Mouse (Mus musculus) heart, postnatal 0 days (tissue): Measurements from ENCODE around the gene Col9a2. TPM values are rescaled to one million over a fixed set of nuclear protein-coding genes. Genes with fewer than 3 reads are reported as not detected.
A peak's percentile ranks its signal among the peaks of the same experiment; 100 is the strongest.
"Not testable (repeated sequence)": the region's sequence is repeated elsewhere in the genome, so short reads cannot be mapped to it uniquely, and the experiment has no call there.

ENCODE experiments used
- ATAC-seq: fragments of 200-750 bp; cut with Nextera tagmentation; 2 replicates; pipeline ENCODE4 v1.8.0; 2017; ENCODE audit warnings: low read depth, moderate number of reproducible peaks, moderate library complexity; ENCODE audit not compliant: insufficient read depth
- DNase-seq: peaks from one replicate; pipeline ENCODE4 v3.0.0-alpha.2; 2016; ENCODE audit warnings: low spot score
- H3K27ac ChIP-seq: fragments of 300-500 bp; sonication (generic); 2 replicates; pipeline ENCODE4 v1.5.1; 2014; ENCODE audit warnings: low read depth, mild to moderate bottlenecking
- H3K27me3 ChIP-seq: fragments of 300-500 bp; sonication (generic); 2 replicates; pipeline ENCODE4 v1.6.1; 2014; ENCODE audit warnings: low read length, mixed read lengths; ENCODE audit not compliant: control insufficient read depth, insufficient read depth
- H3K36me3 ChIP-seq: fragments of 300-500 bp; sonication (generic); replicated peaks from 2 replicates; pipeline ENCODE4 v1.6.1; 2014; ENCODE audit warnings: low read length, mixed read lengths; ENCODE audit not compliant: control insufficient read depth, insufficient read depth
- H3K4me1 ChIP-seq: fragments of 300-500 bp; sonication (generic); 2 replicates; pipeline ENCODE4 v1.6.1; 2014; ENCODE audit warnings: antibody characterized with exemption; ENCODE audit not compliant: control insufficient read depth, insufficient read depth
- H3K4me2 ChIP-seq: fragments of 300-500 bp; sonication (generic); 2 replicates; pipeline ENCODE4 v1.6.1; 2014; ENCODE audit warnings: low read depth, mild to moderate bottlenecking, low read length, moderate library complexity
- H3K4me3 ChIP-seq: fragments of 300-500 bp; sonication (generic); 2 replicates; pipeline ENCODE4 v1.5.1; 2014; ENCODE audit warnings: low read depth, low read length
- H3K9ac ChIP-seq: fragments of 300-500 bp; sonication (generic); replicated peaks from 2 replicates; pipeline ENCODE4 v1.6.1; 2014; ENCODE audit warnings: low read depth, low read length, mixed read lengths
- H3K9me3 ChIP-seq: fragments of 300-500 bp; sonication (generic); replicated peaks from 2 replicates; pipeline ENCODE4 v1.6.1; 2016; ENCODE audit warnings: low read length; ENCODE audit not compliant: control insufficient read depth
- CTCF ChIP-seq: IDR thresholded peaks from 2 replicates; pipeline ENCODE4 v1.5.1; 2016; ENCODE audit warnings: antibody characterized with exemption, control low read depth, low read depth
- EP300 ChIP-seq: IDR thresholded peaks from 2 replicates; pipeline ENCODE4 v1.6.1; 2016; ENCODE audit warnings: antibody characterized with exemption, low read depth
- WGBS: fragments of 180-500 bp; shearing (Covaris S2); extraction: QIAGEN DNeasy Blood & Tissue Kit; methylation state at CpG from one replicate; pipeline ENCODE4 v1.1.7; 2014; 5-methylcytosine and 5-hydroxymethylcytosine counted together
- polyA plus RNA-seq: library from polyadenylated mRNA; unstranded; fragments of >200 nt; fragmentation: Nextera tagmentation; extraction: Ambion mirVana; gene quantifications from 2 replicates; pipeline ENCODE4 v1.2.1, GENCODE M21; 2015
- total RNA-seq: library from RNA; depleted of rRNA; stranded (reverse); fragments of >200 nt; gene quantifications from 2 replicates; pipeline ENCODE4 v1.2.3, GENCODE M21; 2014; ENCODE audit warnings: low replicate concordance

The Col9a2 gene
- total and polyA plus RNA-seq, 2 experiments from 2014 or later: 2.2 to 11.3 TPM

DNA sequence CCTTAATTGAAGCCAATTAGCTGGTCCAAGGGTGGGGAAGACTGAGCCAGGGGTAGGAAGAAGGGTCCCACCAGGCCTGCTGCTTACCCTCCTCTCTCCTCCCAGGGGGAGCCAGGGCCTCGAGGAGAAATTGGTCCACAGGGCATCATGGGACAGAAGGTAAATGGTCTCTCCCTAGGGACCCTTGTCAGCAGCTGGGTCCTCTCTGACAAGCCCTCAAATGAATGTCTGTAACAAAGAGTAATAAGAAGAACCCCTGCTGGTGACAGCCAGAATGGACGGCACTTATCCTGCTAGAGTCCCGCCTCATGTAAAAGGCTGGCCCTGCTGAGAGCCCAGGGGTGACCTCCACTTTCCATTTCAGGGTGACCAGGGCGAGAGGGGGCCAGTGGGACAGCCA lies 12.7 kb downstream of the Col9a2 start:
- no peak; the same call in 1 of the 2 replicates for ATAC-seq
- Histone ChIP-seq H3K9me3 (no peaks in the 10 kb centered on the region), H3K4me2 (no peak overlapping the region), H3K4me3 (no peak overlapping the region), H3K4me1 (0 out of 2 replicates have a peak, but pooled peaks cover 9% of the 10 kb centered on the region), H3K9ac (no peak overlapping the region), H3K36me3 (no peaks in the 10 kb centered on the region), H3K27ac (no peak overlapping the region), H3K27me3 (peaks cover 9% of the 10 kb centered on the region)
- no peak for DNase-seq
- TF ChIP-seq EP300: no peak
- no peak for TF ChIP-seq CTCF
- 41% methylated on average over 4 of the region's 4 CpGs for WGBS

DNA sequence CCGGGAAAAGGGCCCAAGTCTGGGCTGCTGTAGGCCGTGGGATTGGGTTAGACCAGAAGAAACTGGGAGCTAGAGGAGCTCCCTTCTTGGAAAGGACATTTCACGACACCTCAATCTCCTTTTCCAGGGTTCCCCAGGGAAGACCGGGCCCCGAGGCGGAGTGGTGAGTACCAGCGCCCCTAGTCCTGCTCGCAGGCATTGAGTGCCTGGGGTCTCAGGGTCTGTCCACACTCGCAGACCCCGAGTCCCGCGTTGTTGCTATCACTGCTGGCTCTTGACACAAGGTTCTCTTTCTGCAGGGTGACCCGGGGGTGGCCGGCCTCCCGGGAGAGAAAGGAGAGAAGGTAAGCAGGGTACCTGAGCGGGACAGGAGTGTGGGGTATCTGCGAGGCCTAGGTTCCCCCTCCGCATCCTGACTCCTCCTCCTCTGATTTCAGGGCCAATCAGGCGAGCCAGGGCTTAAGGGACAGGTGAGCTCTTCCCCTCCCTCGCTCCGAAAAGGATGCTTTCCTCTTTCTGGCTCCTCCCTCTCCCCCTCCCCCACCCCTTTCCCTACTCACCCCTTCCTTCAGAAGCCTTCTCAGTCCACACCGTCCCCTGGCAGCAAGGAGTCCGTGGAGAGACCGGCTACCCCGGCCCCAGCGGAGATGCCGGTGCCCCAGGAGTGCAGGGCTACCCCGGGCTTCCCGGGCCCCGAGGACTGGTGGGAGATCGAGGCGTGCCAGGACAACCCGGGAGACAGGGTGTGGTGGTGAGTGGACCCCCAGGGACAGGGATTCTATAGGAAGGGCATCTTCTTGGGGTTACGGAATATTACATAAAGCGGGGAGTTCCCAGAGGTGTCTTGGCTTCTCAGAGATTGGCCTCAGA lies 13.5 kb downstream of the Col9a2 start:
- 16% methylated on average over 35 of the region's 35 CpGs for WGBS
- no peaks in the 10 kb centered on the region for H3K36me3 ChIP-seq
- 0 out of 2 replicates have a peak, but pooled peaks cover 9% of the 10 kb centered on the region for H3K4me1 ChIP-seq
- no peak for TF ChIP-seq CTCF
- no peak for TF ChIP-seq EP300
- H3K9ac ChIP-seq: no peak overlapping the region
- H3K27ac ChIP-seq: no peak overlapping the region
- DNase-seq: no peak
- peaks cover 9% of the 10 kb centered on the region for H3K27me3 ChIP-seq
- H3K4me3 ChIP-seq: no peak overlapping the region
- H3K9me3 ChIP-seq: no peaks in the 10 kb centered on the region
- no peak for ATAC-seq
- H3K4me2 ChIP-seq: no peak overlapping the region

DNA sequence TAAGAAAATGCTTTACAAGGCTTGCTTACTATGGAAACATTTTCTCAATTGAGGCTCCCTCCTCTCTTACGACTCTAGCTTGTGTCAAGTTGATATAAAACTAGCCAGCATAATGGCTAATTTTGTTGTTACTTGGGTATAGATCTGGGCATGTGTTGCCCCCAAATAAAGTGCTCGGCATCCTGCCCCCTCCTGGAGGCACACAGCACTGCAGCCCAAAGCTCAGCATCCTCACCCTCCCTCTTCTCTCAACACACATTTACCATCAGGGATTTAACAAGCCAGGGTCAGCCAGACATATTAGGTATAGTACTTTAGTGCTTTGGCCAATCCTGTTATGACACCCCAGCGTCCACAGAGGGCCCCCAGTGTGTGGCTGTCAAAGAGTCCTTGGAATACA lies 17.2 kb downstream of the Col9a2 start:
- 49% methylated on average over 3 of the region's 3 CpGs for WGBS
- Histone ChIP-seq H3K36me3 (peaks cover 19% of the 10 kb centered on the region), H3K4me1 (0 out of 2 replicates have a peak, but pooled peaks cover 9% of the 10 kb centered on the region), H3K9me3 (no peaks in the 10 kb centered on the region), H3K27ac (no peak overlapping the region), H3K4me3 (no peak overlapping the region), H3K9ac (no peak overlapping the region), H3K4me2 (no peak overlapping the region), H3K27me3 (peaks cover 9% of the 10 kb centered on the region)
- ATAC-seq (no peak), DNase-seq (no peak)
- no peak for TF ChIP-seq EP300
- peak; percentile 37 for TF ChIP-seq CTCF

DNA sequence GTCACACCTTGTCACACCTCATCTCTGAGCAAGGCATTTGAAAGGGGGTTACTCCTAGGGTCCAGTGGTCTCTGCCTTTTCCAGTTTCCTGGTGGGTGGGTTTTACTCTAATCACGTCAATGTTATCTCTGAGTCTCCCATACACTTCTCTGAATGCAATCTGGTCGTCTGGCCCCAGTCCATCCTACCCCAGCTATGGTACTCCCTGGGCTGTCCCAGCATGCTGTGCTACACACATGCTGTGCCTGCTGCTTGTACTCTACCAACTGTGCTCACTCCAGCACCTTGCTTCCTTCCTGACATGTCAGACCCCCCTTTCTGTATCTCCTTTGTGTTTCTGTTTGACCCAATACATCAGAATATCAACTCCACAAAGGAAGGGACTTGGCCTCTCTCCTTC lies 17.8 kb downstream of the Col9a2 start:
- no peak overlapping the region for H3K9ac ChIP-seq
- no peaks in the 10 kb centered on the region for H3K9me3 ChIP-seq
- H3K4me2 ChIP-seq: no peak overlapping the region
- DNase-seq (no peak), ATAC-seq (no peak)
- no peak overlapping the region for H3K27ac ChIP-seq
- H3K36me3 ChIP-seq: peaks cover 22% of the 10 kb centered on the region
- H3K27me3 ChIP-seq: peaks cover 9% of the 10 kb centered on the region
- 0 out of 2 replicates have a peak, but pooled peaks cover 5% of the 10 kb centered on the region for H3K4me1 ChIP-seq
- H3K4me3 ChIP-seq: no peak overlapping the region
- TF ChIP-seq EP300: no peak
- no peak for TF ChIP-seq CTCF
- WGBS: 36% methylated on average over 2 of the region's 2 CpGs

DNA sequence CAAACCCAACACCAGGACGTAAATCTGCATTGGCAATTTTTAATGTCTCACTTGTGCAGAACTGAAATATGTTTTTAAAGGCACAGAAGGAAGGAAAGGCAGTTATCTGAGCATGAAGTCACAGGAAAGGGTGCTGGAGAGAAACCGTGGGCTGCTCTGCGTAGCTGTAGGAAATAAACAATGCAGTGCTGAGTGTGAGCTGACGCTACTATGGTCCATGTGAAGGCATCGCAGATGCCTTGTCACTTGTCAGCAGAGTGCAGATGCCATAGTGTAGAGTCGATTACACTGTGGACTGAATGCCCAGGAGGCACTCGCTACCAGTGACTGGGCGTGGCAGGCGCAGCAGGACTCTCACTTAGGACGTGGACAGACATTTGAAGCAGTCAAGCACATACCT lies 20.0 kb downstream of the Col9a2 start:
- 58% methylated on average over 10 of the region's 10 CpGs for whole genome bisulfite sequencing
- ATAC-seq, H3K4me1 ChIP-seq, H3K9me3 ChIP-seq, H3K4me2 ChIP-seq, H3K27me3 ChIP-seq, DNase-seq, H3K9ac ChIP-seq, H3K4me3 ChIP-seq, H3K27ac ChIP-seq: not testable (repeated sequence)
- peaks cover 28% of the 10 kb centered on the region for H3K36me3 ChIP-seq

DNA sequence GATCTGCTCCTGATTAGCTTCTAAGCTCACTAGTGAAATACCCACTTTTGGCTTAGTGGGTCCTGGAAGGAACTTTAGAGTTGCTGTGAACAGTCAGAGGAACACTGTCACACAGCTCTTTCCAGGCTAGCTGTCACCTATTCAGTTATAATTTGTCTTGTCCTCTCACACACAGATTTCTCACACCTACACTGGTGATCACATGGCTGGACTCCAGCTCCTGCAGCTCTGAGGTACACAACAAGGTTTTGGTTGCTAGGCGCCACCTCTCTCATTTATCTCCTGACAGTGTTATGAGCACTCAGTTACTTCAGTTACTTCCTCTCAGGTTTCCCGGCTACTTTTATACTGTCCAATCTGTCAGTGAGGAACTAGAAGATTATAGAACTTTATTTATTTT lies 26.2 kb downstream of the Col9a2 start:
- Histone ChIP-seq H3K4me2 (no peak overlapping the region), H3K9ac (no peak overlapping the region), H3K27ac (no peak overlapping the region), H3K4me1 (no peaks in the 10 kb centered on the region), H3K9me3 (no peaks in the 10 kb centered on the region), H3K27me3 (no peaks in the 10 kb centered on the region), H3K36me3 (peaks cover 47% of the 10 kb centered on the region), H3K4me3 (no peak overlapping the region)
- 44% methylated on average over 2 of the region's 2 CpGs for WGBS
- DNase-seq (no peak), ATAC-seq (peak; percentile 57)
- TF ChIP-seq EP300 (no peak), CTCF (no peak)
